Mouse (Mus musculus) hindbrain, embryonic 15.5 days (tissue): ENCODE results near the gene Zfp729a. TPM values are rescaled to one million over a fixed set of nuclear protein-coding genes. Genes with fewer than 3 reads are reported as not detected.

Source experiments
- polyA plus RNA-seq: library from polyadenylated mRNA; unstranded; fragments of >200 nt; fragmentation: Nextera tagmentation; extraction: Ambion mirVana; gene quantifications from 2 replicates; pipeline ENCODE4 v1.2.1, GENCODE M21; 2015

The Zfp729a gene
- polyA plus RNA-seq, 1 experiment from 2014 or later, result 2.9 TPM

Other genes starting within 250 kb of the Zfp729a start
- gene Zfp429, start 238.0 kb downstream of the Zfp729a start, polyA plus RNA-seq, result 4.0 and 4.5 TPM in 2 replicates
- 0.68 and 1.5 TPM in 2 replicates for gene Zfp459, start 216.4 kb downstream of the Zfp729a start, polyA plus RNA-seq
- 6.6 and 7.3 TPM in 2 replicates for gene Zfp874a, start 186.2 kb downstream of the Zfp729a start, polyA plus RNA-seq
- 2.5 and 2.8 TPM in 2 replicates for gene Zfp874b, start 153.5 kb downstream of the Zfp729a start, polyA plus RNA-seq
- gene Zfp58, start 137.2 kb downstream of the Zfp729a start, polyA plus RNA-seq, result 10.0 and 11.6 TPM in 2 replicates
- not detected in 2 replicates for gene Gm26965, start 111.6 kb downstream of the Zfp729a start, polyA plus RNA-seq
- 32.2 and 37.2 TPM in 2 replicates for gene Zfp87, start 111.6 kb downstream of the Zfp729a start, polyA plus RNA-seq
- gene Zfp748, start 84.0 kb downstream of the Zfp729a start, polyA plus RNA-seq, result 13.1 and 13.4 TPM in 2 replicates
- gene Zfp729b, start 28.1 kb downstream of the Zfp729a start, polyA plus RNA-seq, result 4.6 TPM in 2 replicates
- gene Gm49345, start within 50 bp of the Zfp729a start, polyA plus RNA-seq, result 0.16 and 0.31 TPM in 2 replicates
- 13.6 and 15.9 TPM in 2 replicates for gene Zfp738, start 49.3 kb upstream of the Zfp729a start, polyA plus RNA-seq
- gene Zfp65, start 91.4 kb upstream of the Zfp729a start, polyA plus RNA-seq, result 8.5 and 9.4 TPM in 2 replicates
- 6.3 and 7.4 TPM in 2 replicates for gene Zfp85, start 117.4 kb upstream of the Zfp729a start, polyA plus RNA-seq
- 3.6 and 3.7 TPM in 2 replicates for gene Zfp493, start 141.9 kb upstream of the Zfp729a start, polyA plus RNA-seq
- gene Zfp273, start 175.9 kb upstream of the Zfp729a start, polyA plus RNA-seq, result 11.5 and 13.0 TPM in 2 replicates
- gene Gm10037, start 193.3 kb upstream of the Zfp729a start, polyA plus RNA-seq, result 5.8 and 6.3 TPM in 2 replicates
- gene BC048507, start 225.5 kb upstream of the Zfp729a start, polyA plus RNA-seq, result not detected in 2 replicates